Mouse (Mus musculus) Patski (cell line): ENCODE data around the gene Pla2g4f. TPM values are rescaled to one million over a fixed set of nuclear protein-coding genes. Genes with fewer than 3 reads are reported as not detected.

Experiments used
- ATAC-seq: fragments of 100-300 bp; one replicate; pipeline ENCODE4 v1.8.0; 2021
- CTCF ChIA-PET: fragments of 350-600 bp; sonication (Branson Sonifier 250); formaldehyde crosslinking; loops from one replicate; lab custom pipeline; 2022; ENCODE audit warnings: inconsistent platforms; lab: Charles Lee
- POLR2A ChIA-PET: fragments of 350-600 bp; sonication (Branson Sonifier 250); formaldehyde crosslinking; loops from one replicate; lab custom pipeline; 2022; ENCODE audit warnings: antibody characterized with exemption, inconsistent platforms; lab: Charles Lee
- DNase-seq: peaks from one replicate; pipeline ENCODE4 v3.0.0-alpha.2; 2011; ENCODE audit warnings: low read depth, low spot score
- H3K27me3 ChIP-seq: fragments of 371-371 bp; one replicate; pipeline ENCODE4 v1.5.1; 2021
- CTCF ChIP-seq: fragments of 100-300 bp; IDR thresholded peaks from one replicate; pipeline ENCODE4 v1.5.1; 2021
- in situ Hi-C: fragments of 300-500 bp; cut with MboI; formaldehyde crosslinking; loops from 3 replicates; pipeline ENCODE4 v1.11.1; 2018; ENCODE audit warnings: low pct_unique_long_range_greater_than_20kb, mixed read lengths
- polyA plus RNA-seq: library from polyadenylated mRNA; unstranded; gene quantifications from one replicate; pipeline ENCODE4 v1.2.3, GENCODE M21; 2021

Gene Pla2g4f
- polyA plus RNA-seq, 1 experiment from 2014 or later = not detected

- ChIA-PET POLR2A (no interaction called here), CTCF (interaction anchor here (1.5 kb wide), 1 partner anchor 13 kb away, joined by 3 read pairs; no protein-coding TSS in a partner anchor)
- no peak for DNase-seq
- ATAC-seq = no peak
- H3K27me3 ChIP-seq = peaks cover 8% of the 10 kb centered on the region
- no peak for TF ChIP-seq CTCF
- in situ Hi-C loops = no loop called here
Measured at GRCm38 (mm10) chr2:120304113-120304512, 9.9 kb downstream of the Pla2g4f start.

GRCm38 (mm10) chr2:120301076-120301475 is 12.9 kb downstream of the Pla2g4f start:
- no peak for TF ChIP-seq CTCF
- ChIA-PET CTCF (no interaction called here), POLR2A (no interaction called here)
- ATAC-seq (no peak), DNase-seq (no peak)
- in situ Hi-C loops = no loop called here
- peaks cover 8% of the 10 kb centered on the region for H3K27me3 ChIP-seq

DNA sequence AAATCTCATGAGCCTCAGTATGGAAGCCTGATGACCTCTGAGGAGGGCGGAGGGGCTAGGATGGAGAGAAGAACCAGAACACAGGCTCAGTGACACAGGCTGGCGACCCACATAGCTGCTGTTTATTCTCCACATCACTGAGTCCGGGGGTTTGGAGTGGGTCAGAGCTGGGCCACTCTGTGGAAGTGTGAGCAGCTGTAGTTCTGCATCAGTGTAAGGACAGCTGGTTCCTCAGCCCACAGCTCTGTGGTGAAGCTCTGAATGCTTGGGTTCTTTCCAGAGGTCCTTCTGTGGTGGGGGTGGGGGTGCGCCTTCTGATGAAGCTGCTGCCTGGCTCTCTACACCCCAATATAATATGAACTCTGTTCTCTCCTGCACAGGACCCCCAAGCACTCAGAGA is 14.1 kb downstream of the Pla2g4f start:
- ATAC-seq = no peak
- peaks cover 7% of the 10 kb centered on the region for H3K27me3 ChIP-seq
- no peak for DNase-seq
- in situ Hi-C loops = no loop called here
- TF ChIP-seq CTCF = no peak
- CTCF ChIA-PET = no interaction called here
- POLR2A ChIA-PET = no interaction called here

GRCm38 (mm10) chr2:120296160-120296559 is 17.8 kb downstream of the Pla2g4f start:
- no peak for TF ChIP-seq CTCF
- CTCF ChIA-PET = interaction anchor here (2.0 kb wide), 1 partner anchor 16 kb away, joined by 6 read pairs; no protein-coding TSS in a partner anchor

DNA sequence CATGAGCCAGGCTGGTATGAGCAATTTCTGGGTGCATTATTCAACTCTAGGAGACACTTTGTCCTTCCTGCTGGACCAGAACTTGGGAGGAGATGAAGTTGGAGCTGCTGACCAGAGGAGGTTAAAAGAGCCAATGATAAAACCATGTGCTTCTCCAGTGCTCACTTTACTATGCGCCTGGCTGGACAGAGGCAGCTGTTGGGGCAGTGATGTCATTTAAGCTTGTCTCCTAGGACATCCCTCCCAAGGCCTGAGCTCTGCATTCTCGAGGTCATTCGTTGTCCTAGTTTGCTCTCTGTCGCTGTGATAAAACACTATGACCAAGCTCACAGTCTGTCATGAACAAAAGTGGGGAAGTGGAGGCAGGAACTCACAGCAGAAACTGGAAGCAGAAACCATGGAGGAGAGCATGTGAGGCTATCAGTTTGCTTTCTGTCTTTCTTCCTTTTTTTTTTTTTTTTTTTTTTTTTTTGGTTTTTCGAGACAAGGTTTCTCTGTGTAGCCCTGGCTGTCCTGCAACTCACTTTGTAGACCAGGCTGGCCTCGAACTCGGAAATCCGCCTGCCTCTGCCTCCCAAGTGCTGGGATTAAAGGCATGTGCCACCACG is 22.4 kb downstream of the Pla2g4f start:
- POLR2A ChIA-PET = interaction anchor here (0.7 kb wide), 1 partner anchor 9 kb away, joined by 6 read pairs; no protein-coding TSS in a partner anchor
- no peak for TF ChIP-seq CTCF
- no peak for ATAC-seq

More at GRCm38 (mm10) chr2:120296160-120296559, 17.8 kb downstream of the Pla2g4f start:
- peaks cover 9% of the 10 kb centered on the region for H3K27me3 ChIP-seq
- DNase-seq (no peak), ATAC-seq (no peak)
- in situ Hi-C loops = no loop called here
- POLR2A ChIA-PET = no interaction called here

DNA sequence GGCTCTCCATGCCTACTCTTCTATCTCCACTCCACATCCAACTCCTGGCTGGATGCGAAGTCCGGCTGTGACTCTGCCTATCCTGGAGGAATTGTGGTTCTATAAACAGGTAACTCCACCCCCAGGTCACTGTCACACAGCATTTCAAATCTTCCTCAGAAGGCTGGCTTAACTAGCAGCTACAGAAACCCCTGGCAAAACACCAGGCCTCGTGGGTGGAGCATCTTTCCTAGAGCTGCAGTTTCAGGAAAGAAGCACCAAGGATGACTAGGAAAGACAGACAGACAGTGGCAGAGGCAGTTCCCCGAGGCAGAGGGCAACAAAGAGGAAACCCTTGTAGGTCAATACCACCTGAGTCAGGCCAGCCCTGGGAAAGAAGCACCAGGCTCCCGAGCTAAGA is 25.0 kb downstream of the Pla2g4f start, which contains the start of gene Pla2g4d:
Gene Pla2g4d (minus strand): TSS at position 203 of the 400 bp plus-strand sequence.
- ChIA-PET CTCF (no interaction called here), POLR2A (no interaction called here)
- H3K27me3 ChIP-seq = peaks cover 20% of the 10 kb centered on the region
- no peak for TF ChIP-seq CTCF
- in situ Hi-C loops = no loop called here
- ATAC-seq (no peak), DNase-seq (no peak)

More for the DNA sequence above, 22.4 kb downstream of the Pla2g4f start:
- no peak for DNase-seq
- in situ Hi-C loops = no loop called here
- peaks cover 24% of the 10 kb centered on the region for H3K27me3 ChIP-seq
- CTCF ChIA-PET = interaction anchor here (0.8 kb wide), 1 partner anchor 12 kb away, joined by 3 read pairs; no protein-coding TSS in a partner anchor

DNA sequence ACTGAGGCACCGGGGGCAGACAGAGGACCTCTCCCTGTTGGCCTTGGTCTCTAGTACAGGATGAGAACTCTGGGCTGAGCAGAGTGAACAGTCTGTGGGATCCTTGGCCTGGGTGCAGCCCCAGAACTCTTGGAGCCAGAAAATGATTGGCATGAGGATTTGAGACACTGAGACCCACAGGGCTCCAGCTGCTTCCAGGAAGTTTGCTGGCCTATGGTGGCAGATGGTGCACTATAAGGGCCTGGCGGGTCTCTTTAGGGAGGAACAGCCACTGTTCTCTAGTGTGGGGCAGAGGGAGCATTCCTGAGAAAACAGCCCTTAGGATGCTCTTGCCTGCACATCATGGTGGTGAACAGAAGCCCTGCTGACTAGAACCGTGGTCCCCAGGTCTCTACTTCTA is 25.6 kb downstream of the Pla2g4f start:
- DNase-seq (no peak), ATAC-seq (no peak)
- in situ Hi-C loops = no loop called here
- CTCF ChIA-PET = no interaction called here
- POLR2A ChIA-PET = no interaction called here
- no peak for TF ChIP-seq CTCF
- H3K27me3 ChIP-seq = peaks cover 15% of the 10 kb centered on the region

- in situ Hi-C loops = no loop called here
- ChIA-PET POLR2A (no interaction called here), CTCF (no interaction called here)
- peaks cover 12% of the 10 kb centered on the region for H3K27me3 ChIP-seq
- DNase-seq (no peak), ATAC-seq (no peak)
- TF ChIP-seq CTCF = no peak
Measured at GRCm38 (mm10) chr2:120285639-120286038, 28.3 kb downstream of the Pla2g4f start.

DNA sequence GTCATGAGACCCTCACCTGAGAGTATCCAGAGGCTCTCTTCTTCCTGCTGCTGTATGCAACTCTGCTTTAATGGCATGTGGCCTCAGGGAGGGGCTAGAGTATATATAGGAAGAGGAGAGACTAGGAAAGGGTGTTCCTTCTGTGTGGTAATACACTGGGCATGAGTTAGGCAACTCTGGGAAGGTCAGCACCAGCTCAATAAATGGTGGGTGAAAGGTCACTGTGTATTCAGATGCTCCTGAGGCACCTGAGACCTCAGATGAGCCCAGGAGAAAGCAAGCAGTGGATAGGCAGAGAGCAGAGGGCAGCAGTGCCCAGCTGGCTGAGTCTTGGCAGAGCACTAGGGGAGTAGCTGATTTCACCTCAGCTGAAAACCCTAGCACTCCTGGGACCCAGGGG is 29.3 kb downstream of the Pla2g4f start:
- no peak for TF ChIP-seq CTCF
- ChIA-PET CTCF (no interaction called here), POLR2A (no interaction called here)
- ATAC-seq = no peak
- H3K27me3 ChIP-seq = peaks cover 6% of the 10 kb centered on the region
- no peak for DNase-seq
- in situ Hi-C loops = loop anchor here (5.0 kb wide), 2 partner anchors 107 to 202 kb away; no protein-coding TSS in a partner anchor

DNA sequence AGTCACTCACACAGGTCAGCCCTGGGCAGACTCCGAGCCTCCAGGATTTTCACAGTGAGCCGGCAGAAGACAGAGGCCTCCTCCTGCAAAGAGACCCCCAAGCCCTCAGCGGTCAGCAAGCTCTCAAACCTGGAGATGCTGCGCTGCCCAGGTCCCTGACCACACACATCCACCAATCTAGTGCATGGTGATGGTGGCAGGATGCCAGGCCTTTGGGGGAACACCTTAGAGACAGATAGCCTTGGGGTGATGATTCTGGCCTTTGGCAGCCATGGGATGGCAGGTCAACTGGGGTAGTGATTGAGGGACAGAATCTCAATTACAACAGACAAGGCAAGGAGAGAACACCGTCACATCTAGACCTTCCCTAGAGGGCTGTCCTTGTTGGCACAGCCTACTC is 29.9 kb downstream of the Pla2g4f start:
- ChIA-PET CTCF (no interaction called here), POLR2A (no interaction called here)
- ATAC-seq (no peak), DNase-seq (no peak)
- no peak for TF ChIP-seq CTCF
- in situ Hi-C loops = loop anchor here (5.0 kb wide), 2 partner anchors 107 to 202 kb away; no protein-coding TSS in a partner anchor
- peaks cover 6% of the 10 kb centered on the region for H3K27me3 ChIP-seq

DNA sequence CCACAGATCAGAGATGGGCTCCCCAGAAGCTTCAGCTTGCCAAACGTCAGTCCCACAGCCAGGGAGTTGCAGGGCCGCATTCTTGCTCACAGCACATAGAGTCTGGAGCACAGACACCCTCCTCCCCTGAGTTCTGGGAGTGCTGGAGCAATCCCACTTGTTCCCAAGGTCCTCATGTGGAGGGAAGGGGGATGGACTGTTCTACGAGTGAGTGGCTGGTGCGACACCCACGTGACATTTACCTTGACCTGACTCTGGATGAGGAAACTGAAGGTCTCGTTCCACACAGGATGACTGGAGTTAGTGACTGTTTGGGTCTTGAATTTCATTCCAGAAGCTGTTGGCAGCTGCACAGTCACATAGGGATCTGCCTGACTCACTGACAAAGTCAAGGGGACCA is 30.4 kb downstream of the Pla2g4f start:
- ATAC-seq (no peak), DNase-seq (no peak)
- TF ChIP-seq CTCF = no peak
- ChIA-PET CTCF (no interaction called here), POLR2A (no interaction called here)
- in situ Hi-C loops = loop anchor here (5.0 kb wide), 2 partner anchors 106 to 201 kb away; no protein-coding TSS in a partner anchor
- H3K27me3 ChIP-seq = peaks cover 11% of the 10 kb centered on the region
